Mouse (Mus musculus) ZHBTc4 (cell line): Measurements from ENCODE around the gene Wnt10b.
A peak's percentile ranks its signal among the peaks of the same experiment; 100 is the strongest.
"Not testable (repeated sequence)": the region's sequence is repeated elsewhere in the genome, so short reads cannot be mapped to it uniquely, and the experiment has no call there.

Experiments
- DNase-seq: peaks from one replicate; pipeline ENCODE4 v3.0.0-alpha.2; 2011; ENCODE audit warnings: low read depth, low spot score

Wnt10b gene

GRCm38 (mm10) chr15:98777762-98778161, at the start of gene Wnt10b:
Wnt10b (minus strand) TSS chr15:98778150.
- DNase-seq, result peak; percentile 60

GRCm38 (mm10) chr15:98827611-98828011, 49.7 kb upstream of the Wnt10b start:
- DNase-seq, result no peak

- no peak for DNase-seq
These were observed 45.5 kb upstream of the Wnt10b start for GRCm38 (mm10) chr15:98823434-98823833.

- DNase-seq, result peak; percentile 62
These were observed 44.2 kb upstream of the Wnt10b start for GRCm38 (mm10) chr15:98822147-98822546.

GRCm38 (mm10) chr15:98821403-98821802, 43.5 kb upstream of the Wnt10b start:
- DNase-seq, result peak; percentile 92

GRCm38 (mm10) chr15:98820937-98821336, 43.0 kb upstream of the Wnt10b start:
- DNase-seq, result no peak

- no peak for DNase-seq
These were observed 40.2 kb upstream of the Wnt10b start for GRCm38 (mm10) chr15:98818171-98818570.

GRCm38 (mm10) chr15:98812741-98813424, 34.9 kb upstream of the Wnt10b start:
- no peak for DNase-seq

- not testable (repeated sequence) for DNase-seq
These were observed 32.3 kb upstream of the Wnt10b start for GRCm38 (mm10) chr15:98810212-98810611.

GRCm38 (mm10) chr15:98809390-98809789, 31.4 kb upstream of the Wnt10b start, which contains the start of gene Ddn:
Ddn (minus strand) TSS chr15:98809490.
- no peak for DNase-seq

- no peak for DNase-seq
These were observed 30.7 kb upstream of the Wnt10b start for GRCm38 (mm10) chr15:98808651-98809134.

GRCm38 (mm10) chr15:98807895-98808650, 30.1 kb upstream of the Wnt10b start:
- peak; percentile 49 for DNase-seq

- DNase-seq, result peak; percentile 86
These were observed 29.1 kb upstream of the Wnt10b start for GRCm38 (mm10) chr15:98806809-98807770.

- peak; percentile 27 for DNase-seq
These were observed 28.3 kb upstream of the Wnt10b start for GRCm38 (mm10) chr15:98806071-98806808.

- peak; percentile 90 for DNase-seq
These were observed 27.5 kb upstream of the Wnt10b start for GRCm38 (mm10) chr15:98805324-98806040.

- DNase-seq, result peak; percentile 87
These were observed 26.1 kb upstream of the Wnt10b start for GRCm38 (mm10) chr15:98804054-98804453.

GRCm38 (mm10) chr15:98802926-98803325, 25.0 kb upstream of the Wnt10b start:
- DNase-seq, result no peak

- peak; percentile 84 for DNase-seq
These were observed 21.4 kb upstream of the Wnt10b start for GRCm38 (mm10) chr15:98799396-98799795.

- DNase-seq, result no peak
These were observed 21.0 kb upstream of the Wnt10b start for GRCm38 (mm10) chr15:98798903-98799302.

GRCm38 (mm10) chr15:98797835-98798492, 20.0 kb upstream of the Wnt10b start:
- no peak for DNase-seq
